Mouse (Mus musculus) bone marrow, adult 2 months (tissue): ENCODE results near the gene Grasp.

ENCODE experiments used
- CTCF ChIP-seq: fragments of 200-500 bp; IDR thresholded peaks from 2 replicates; pipeline ENCODE4 v1.5.1; 2011; ENCODE audit warnings: low read length, control low read depth; ENCODE audit not compliant: control insufficient read depth, insufficient read depth
- POLR2A ChIP-seq: fragments of 200-500 bp; IDR thresholded peaks from 2 replicates; pipeline ENCODE4 v1.6.1; 2011; ENCODE audit warnings: low read depth, mild to moderate bottlenecking, control low read depth, low read length, borderline replicate concordance; ENCODE audit not compliant: control insufficient read depth

- TF ChIP-seq POLR2A (no peak), CTCF (no peak)
These were observed 19.2 kb upstream of the Grasp start for GRCm38 (mm10) chr15:101204781-101205180.
